Mouse (Mus musculus) lung, embryonic 16.5 days (tissue): Measurements from ENCODE around the gene Tmc2. TPM values are rescaled to one million over a fixed set of nuclear protein-coding genes. Genes with fewer than 3 reads are reported as not detected.

Source experiments
- ATAC-seq: fragments of 200-750 bp; cut with Nextera tagmentation; 2 replicates; pipeline ENCODE4 v1.8.0; 2017; ENCODE audit warnings: low read depth, mild to moderate bottlenecking, moderate library complexity
- H3K27ac ChIP-seq: fragments of 300-500 bp; sonication (generic); 2 replicates; pipeline ENCODE4 v1.5.1; 2014; ENCODE audit warnings: mild to moderate bottlenecking, control low read depth, low read length
- H3K27me3 ChIP-seq: fragments of 300-500 bp; sonication (generic); 2 replicates; pipeline ENCODE4 v1.6.1; 2014; ENCODE audit warnings: low read depth, low read length, mixed read lengths; ENCODE audit not compliant: control insufficient read depth, insufficient read depth
- H3K36me3 ChIP-seq: fragments of 300-500 bp; sonication (generic); 2 replicates; pipeline ENCODE4 v1.6.1; 2014; ENCODE audit warnings: low read length; ENCODE audit not compliant: control insufficient read depth, insufficient read depth
- H3K4me1 ChIP-seq: fragments of 300-500 bp; sonication (generic); replicated peaks from 2 replicates; pipeline ENCODE4 v1.6.1; 2014; ENCODE audit warnings: low read length, mixed read lengths; ENCODE audit not compliant: control insufficient read depth, insufficient read depth
- H3K4me2 ChIP-seq: fragments of 300-500 bp; sonication (generic); 2 replicates; pipeline ENCODE4 v1.6.1; 2014; ENCODE audit warnings: low read depth, low read length, control low read depth
- H3K4me3 ChIP-seq: fragments of 300-500 bp; sonication (generic); 2 replicates; pipeline ENCODE4 v1.5.1; 2014; ENCODE audit warnings: mild to moderate bottlenecking, low read length, control low read depth
- H3K9ac ChIP-seq: fragments of 300-500 bp; sonication (generic); 2 replicates; pipeline ENCODE4 v1.6.1; 2014; ENCODE audit warnings: low read length, control low read depth
- H3K9me3 ChIP-seq: fragments of 300-500 bp; sonication (generic); 2 replicates; pipeline ENCODE4 v1.6.1; 2016; ENCODE audit warnings: low read length; ENCODE audit not compliant: control insufficient read depth
- WGBS: fragments of 180-500 bp; shearing (Covaris S2); extraction: QIAGEN DNeasy Blood & Tissue Kit; methylation state at CpG from one replicate; pipeline ENCODE4 v1.1.7; 2014; 5-methylcytosine and 5-hydroxymethylcytosine counted together
- polyA plus RNA-seq: library from polyadenylated mRNA; unstranded; fragments of >200 nt; fragmentation: Nextera tagmentation; extraction: Ambion mirVana; gene quantifications from 2 replicates; pipeline ENCODE4 v1.2.1, GENCODE M21; 2015

Gene Tmc2
- polyA plus RNA-seq, 1 experiment from 2014 or later = not detected

DNA sequence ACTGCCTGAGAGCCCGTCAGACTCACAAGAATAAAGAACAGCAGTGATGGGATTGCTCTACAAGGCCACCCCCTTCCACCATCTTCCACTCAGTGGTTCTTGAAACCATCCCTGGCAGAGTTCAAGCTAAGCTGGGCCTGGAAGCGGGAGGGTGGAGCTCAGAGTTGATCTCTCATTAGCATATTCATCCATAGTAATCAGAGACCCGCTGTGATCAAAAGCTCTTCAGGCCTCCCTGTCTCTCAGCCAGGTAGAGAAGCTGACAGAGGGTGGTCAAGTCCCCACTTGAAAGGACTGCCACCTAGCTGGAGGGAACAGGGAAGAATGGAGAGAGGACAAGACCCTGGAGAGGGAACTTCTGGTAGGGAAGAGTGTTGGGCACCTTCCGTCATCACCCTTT lies 108.0 kb downstream of the Tmc2 start:
- H3K9me3 ChIP-seq = no peaks in the 10 kb centered on the region
- H3K4me2 ChIP-seq = no peak overlapping the region
- no peak for ATAC-seq
- H3K4me3 ChIP-seq = no peak overlapping the region
- H3K4me1 ChIP-seq = no peaks in the 10 kb centered on the region
- H3K36me3 ChIP-seq = no peaks in the 10 kb centered on the region
- 64% methylated on average over 4 of the region's 4 CpGs for WGBS
- H3K27me3 ChIP-seq = no peaks in the 10 kb centered on the region; the same call in 1 of the 2 replicates
- no peak overlapping the region for H3K27ac ChIP-seq
- H3K9ac ChIP-seq = no peak overlapping the region

Other genes with a start within 250 kb of the Tmc2 start
- gene Tgm3, start 182.8 kb upstream of the Tmc2 start, polyA plus RNA-seq = not detected in 2 replicates
- gene Tgm6, start 82.8 kb upstream of the Tmc2 start, polyA plus RNA-seq = not detected in 2 replicates
- gene Snrpb, start 15.8 kb upstream of the Tmc2 start, polyA plus RNA-seq = 609 TPM in 2 replicates
- gene Nop56, start 79.2 kb downstream of the Tmc2 start, polyA plus RNA-seq = 216 and 233 TPM in 2 replicates
- gene Idh3b, start 89.4 kb downstream of the Tmc2 start, polyA plus RNA-seq = 152 and 161 TPM in 2 replicates
- gene Ebf4, start 100.0 kb downstream of the Tmc2 start, polyA plus RNA-seq = 0.96 and 0.97 TPM in 2 replicates
- 62.2 and 65.8 TPM in 2 replicates for gene Cpxm1, start 202.4 kb downstream of the Tmc2 start, polyA plus RNA-seq
- not detected in 2 replicates for gene Gm28372, start 210.0 kb downstream of the Tmc2 start, polyA plus RNA-seq
- gene 1700020A23Rik, start 210.1 kb downstream of the Tmc2 start, polyA plus RNA-seq = 0.31 TPM in 1 of 2 replicates, not detected in the other
- not detected in 2 replicates for gene Tmem239, start 211.3 kb downstream of the Tmc2 start, polyA plus RNA-seq
- gene Vps16, start 229.1 kb downstream of the Tmc2 start, polyA plus RNA-seq = 84.3 and 84.5 TPM in 2 replicates
- gene Pced1a, start 229.5 kb downstream of the Tmc2 start, polyA plus RNA-seq = 14.4 TPM in 2 replicates